Mouse (Mus musculus) cerebellum, adult 18-20 months (tissue): ENCODE data around the gene Vmn1r49.
"Not testable (repeated sequence)": the region's sequence is repeated elsewhere in the genome, so short reads cannot be mapped to it uniquely, and the experiment has no call there.

Experiments
- DNase-seq, 2 experiments: peaks; one replicate each; pipeline ENCODE4 v3.0.0; 2021

Gene Vmn1r49

DNA sequence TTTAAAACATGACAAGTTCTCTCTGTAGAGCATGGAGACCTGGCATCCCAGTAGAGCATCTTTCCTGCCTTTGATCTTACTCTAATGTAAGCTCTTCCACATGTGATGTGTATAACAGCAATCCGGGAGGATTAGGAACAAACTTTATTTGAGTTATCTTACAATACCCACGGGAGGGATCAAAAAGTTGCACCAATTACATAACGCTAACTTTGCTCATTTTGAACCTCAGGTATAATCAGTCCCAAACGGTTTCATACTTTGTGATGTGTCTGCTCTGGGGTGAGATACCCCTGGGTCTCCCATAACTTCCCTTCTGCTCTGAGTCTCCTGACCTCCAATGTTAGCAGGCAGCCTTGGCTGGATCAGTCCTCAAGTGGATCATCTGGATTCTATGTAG is at the start of gene Vmn1r49:
TSS of gene Vmn1r49 (minus strand) at position 101 of the 400 bp plus-strand sequence.
- DNase-seq = no peak

GRCm38 (mm10) chr6:90122296-90122695 is 44.0 kb upstream of the Vmn1r49 start, which contains the start of gene Vmn1r51:
Gene Vmn1r51, plus strand, starts transcription at chr6:90122596.
- not testable (repeated sequence) for DNase-seq

DNA sequence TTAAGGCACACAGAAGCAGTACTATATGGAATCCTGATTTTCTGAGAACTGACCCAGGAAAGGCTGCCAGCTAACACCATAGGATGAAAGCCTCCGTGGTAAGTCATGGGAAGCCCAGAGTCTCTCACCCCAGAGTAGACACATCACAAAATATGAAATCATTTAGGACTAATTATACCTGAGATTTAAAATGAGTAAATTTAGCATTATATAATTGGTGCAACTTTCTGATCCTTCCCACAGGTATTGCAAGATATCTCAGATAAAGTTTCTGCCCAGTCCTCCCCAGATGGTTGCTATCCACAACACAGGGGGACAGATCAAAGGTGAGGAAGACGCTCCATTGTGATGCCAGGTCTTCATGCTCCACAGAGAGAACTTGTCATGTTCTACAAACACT is 22.8 kb upstream of the Vmn1r49 start, which contains the start of gene Vmn1r50:
TSS of gene Vmn1r50 (plus strand) at position 301 of the 400 bp plus-strand sequence.
- no peak for DNase-seq

DNA sequence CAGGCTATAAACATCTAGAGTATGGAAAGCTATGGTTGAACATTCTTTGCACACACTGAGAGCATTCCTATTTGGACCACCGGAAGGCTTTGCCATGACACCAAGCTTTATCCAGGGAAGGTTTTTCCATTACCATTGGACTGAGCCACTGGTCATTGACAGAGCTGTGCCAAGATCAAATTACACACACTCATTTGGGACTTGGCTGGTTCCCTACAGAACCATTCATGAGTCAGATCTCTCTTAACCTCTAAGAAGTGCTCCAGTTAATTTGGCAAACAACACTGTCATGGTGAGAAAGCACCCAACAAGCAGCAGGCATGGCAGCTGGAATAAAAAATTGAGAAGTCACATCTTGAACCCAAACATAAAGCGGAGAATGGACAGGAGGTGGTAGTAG is 22.3 kb upstream of the Vmn1r49 start:
- no peak for DNase-seq

DNA sequence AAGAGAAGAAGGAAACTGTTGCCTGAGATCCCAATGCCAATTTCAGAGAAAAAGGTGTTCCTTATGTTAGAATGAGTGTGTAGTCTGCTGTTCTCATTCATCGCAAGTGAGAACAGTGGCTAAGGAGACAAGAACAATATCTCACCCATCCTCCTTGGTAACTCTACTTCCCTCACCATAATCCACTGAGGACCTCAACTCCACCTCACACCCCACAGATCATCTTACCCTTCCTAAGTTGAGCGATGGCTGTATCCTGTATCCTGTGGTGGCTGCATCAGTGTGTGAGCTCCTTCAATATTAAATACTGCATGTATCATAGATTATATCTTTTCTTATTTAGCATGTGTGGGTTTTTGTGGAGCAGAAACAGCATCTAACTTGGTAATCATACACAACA is 41.6 kb downstream of the Vmn1r49 start, which contains the start of gene Vmn1r48:
TSS of gene Vmn1r48 (minus strand) at position 101 of the 400 bp plus-strand sequence.
- not testable (repeated sequence) for DNase-seq
